Mouse (Mus musculus) CH12.LX (cell line): ENCODE results near the gene Zfp78. TPM values are rescaled to one million over a fixed set of nuclear protein-coding genes. Genes with fewer than 3 reads are reported as not detected.

Source experiments
- DNase-seq: peaks from one replicate; pipeline ENCODE4 v3.0.0-alpha.2; 2013; ENCODE audit errors: extremely low read depth
- H3K27ac ChIP-seq: 2 replicates; pipeline ENCODE4 v1.5.1; 2012; ENCODE audit warnings: low read depth, mild to moderate bottlenecking, control low read depth, moderate library complexity; ENCODE audit not compliant: insufficient read depth
- H3K27me3 ChIP-seq: replicated peaks from 2 replicates; pipeline ENCODE3; 2012; ENCODE audit warnings: inconsistent platforms
- H3K36me3 ChIP-seq, 2 experiments: replicated peaks in 1 of 2; 2 replicates each; pipeline versions ENCODE3 to v1.6.1; 2012; ENCODE audit warnings: inconsistent platforms in 1 of 2, low read length in 1 of 2, mild to moderate bottlenecking in 1 of 2, mixed read lengths in 1 of 2, moderate library complexity in 1 of 2; ENCODE audit not compliant: control insufficient read depth in 1 of 2, insufficient read depth in 1 of 2
- H3K4me1 ChIP-seq, 2 experiments: 2 replicates each; pipeline ENCODE4 v1.6.1; 2012; ENCODE audit warnings: inconsistent platforms in 1 of 2, moderate library complexity in 1 of 2; ENCODE audit not compliant: insufficient read depth in 2 of 2, control insufficient read depth in 1 of 2
- H3K4me2 ChIP-seq: 2 replicates; pipeline ENCODE4 v1.6.1; 2012; ENCODE audit warnings: low read depth, mild to moderate bottlenecking, control low read depth; ENCODE audit not compliant: poor library complexity, insufficient read depth, severe bottlenecking
- H3K4me3 ChIP-seq, 3 experiments: fragments of 150-350 bp in 1 of 3; sonication (generic) in 1 of 3; replicated peaks in 1 of 3; 2 replicates each; pipeline versions ENCODE3 to v1.5.1; 2011 to 2012; ENCODE audit warnings: low read depth in 2 of 3, low read length in 2 of 3, mild to moderate bottlenecking in 2 of 3, moderate library complexity in 2 of 3, control low read depth in 1 of 3, improper control_type of control experiment in 1 of 3, inconsistent platforms in 1 of 3, mixed read lengths in 1 of 3; ENCODE audit not compliant: poor library complexity in 1 of 3
- H3K79me2 ChIP-seq: replicated peaks from 2 replicates; pipeline ENCODE4 v1.6.1; 2012; ENCODE audit warnings: mild to moderate bottlenecking, moderate library complexity; ENCODE audit not compliant: control insufficient read depth, poor library complexity, insufficient read depth, severe bottlenecking; ENCODE audit errors: extremely low read depth
- H3K9ac ChIP-seq: 2 replicates; pipeline ENCODE4 v1.6.1; 2012; ENCODE audit warnings: low read depth, mild to moderate bottlenecking, control low read depth, moderate library complexity; ENCODE audit not compliant: insufficient read depth
- H3K9me3 ChIP-seq: replicated peaks from 2 replicates; pipeline ENCODE3; 2012; ENCODE audit warnings: low read length, inconsistent platforms, mixed read lengths
- CHD1 ChIP-seq: IDR thresholded peaks from 2 replicates; pipeline ENCODE4 v1.6.1; 2012; ENCODE audit warnings: low read depth, low read length, improper control_type of control experiment, inconsistent platforms
- CHD2 ChIP-seq: IDR thresholded peaks from 2 replicates; pipeline ENCODE4 v1.6.1; 2011; ENCODE audit warnings: low read length, improper control_type of control experiment
- E2F4 ChIP-seq: IDR thresholded peaks from 2 replicates; pipeline ENCODE4 v1.6.1; 2011; ENCODE audit warnings: low read depth, low read length, improper control_type of control experiment; ENCODE audit not compliant: insufficient replicate concordance
- ELF1 ChIP-seq: IDR thresholded peaks from 2 replicates; pipeline ENCODE4 v1.6.1; 2014; ENCODE audit warnings: low read depth, mild to moderate bottlenecking, inconsistent platforms, low read length, improper control_type of control experiment
- EP300 ChIP-seq: IDR thresholded peaks from 2 replicates; pipeline ENCODE4 v1.6.1; 2011; ENCODE audit warnings: low read length, improper control_type of control experiment
- GABPA ChIP-seq: IDR thresholded peaks from 2 replicates; pipeline ENCODE4 v1.6.1; 2012; ENCODE audit warnings: low read depth, low read length, improper control_type of control experiment, inconsistent platforms; ENCODE audit not compliant: insufficient replicate concordance
- HCFC1 ChIP-seq: IDR thresholded peaks from 2 replicates; pipeline ENCODE4 v1.6.1; 2012; ENCODE audit warnings: low read depth, mild to moderate bottlenecking, inconsistent platforms, low read length, improper control_type of control experiment
- IRF4 ChIP-seq: IDR thresholded peaks from 2 replicates; pipeline ENCODE4 v1.6.1; 2014; ENCODE audit warnings: low read depth, mild to moderate bottlenecking, inconsistent platforms, low read length, improper control_type of control experiment
- JUN ChIP-seq: IDR thresholded peaks from 2 replicates; pipeline ENCODE4 v1.6.1; 2011; ENCODE audit warnings: low read depth, mild to moderate bottlenecking, low read length, improper control_type of control experiment, moderate library complexity; ENCODE audit not compliant: insufficient read depth
- JUND ChIP-seq: conservative IDR thresholded peaks from 2 replicates; pipeline ENCODE4 v1.6.1; 2011; ENCODE audit warnings: low read depth, low read length, improper control_type of control experiment
- KAT2A ChIP-seq: IDR thresholded peaks from 2 replicates; pipeline ENCODE4 v1.6.1; 2012; ENCODE audit warnings: low read length, improper control_type of control experiment, inconsistent platforms; ENCODE audit not compliant: insufficient replicate concordance
- MAX ChIP-seq: IDR thresholded peaks from 2 replicates; pipeline ENCODE4 v1.6.1; 2011; ENCODE audit warnings: low read length, improper control_type of control experiment
- MAZ ChIP-seq: IDR thresholded peaks from 2 replicates; pipeline ENCODE4 v1.6.1; 2012; ENCODE audit warnings: low read depth, mild to moderate bottlenecking, inconsistent platforms, low read length, improper control_type of control experiment, moderate library complexity
- MXI1 ChIP-seq: IDR thresholded peaks from 2 replicates; pipeline ENCODE4 v1.6.1; 2011; ENCODE audit warnings: mild to moderate bottlenecking, low read depth, low read length, improper control_type of control experiment
- MYC ChIP-seq: IDR thresholded peaks from 2 replicates; pipeline ENCODE4 v1.6.1; 2011; ENCODE audit warnings: low read depth, mild to moderate bottlenecking, improper control_type of control experiment, low read length
- NELFE ChIP-seq: IDR thresholded peaks from 2 replicates; pipeline ENCODE4 v1.6.1; 2011; ENCODE audit warnings: low read depth, low read length, improper control_type of control experiment
- NRF1 ChIP-seq: IDR thresholded peaks from 2 replicates; pipeline ENCODE4 v1.6.1; 2014; ENCODE audit warnings: low read depth, mild to moderate bottlenecking, inconsistent platforms, low read length, improper control_type of control experiment, moderate library complexity
- PAX5 ChIP-seq: IDR thresholded peaks from 2 replicates; pipeline ENCODE4 v1.6.1; 2012; ENCODE audit warnings: low read length, inconsistent platforms, mixed read lengths
- POLR2A ChIP-seq: IDR thresholded peaks from 2 replicates; pipeline ENCODE4 v1.6.1; 2011; ENCODE audit warnings: low read depth, mild to moderate bottlenecking, improper control_type of control experiment, low read length
- RCOR1 ChIP-seq: conservative IDR thresholded peaks from 2 replicates; pipeline ENCODE4 v1.6.1; 2012; ENCODE audit warnings: low read depth, mild to moderate bottlenecking, inconsistent platforms, low read length, improper control_type of control experiment
- SIN3A ChIP-seq: IDR thresholded peaks from 2 replicates; pipeline ENCODE4 v1.6.1; 2012; ENCODE audit warnings: low read length, improper control_type of control experiment, inconsistent platforms
- SMC3 ChIP-seq: IDR thresholded peaks from 2 replicates; pipeline ENCODE4 v1.6.1; 2011; ENCODE audit warnings: low read depth, low read length, improper control_type of control experiment
- TCF12 ChIP-seq: IDR thresholded peaks from 2 replicates; pipeline ENCODE4 v1.6.1; 2014; ENCODE audit warnings: low read depth, mild to moderate bottlenecking, inconsistent platforms, low read length, improper control_type of control experiment
- UBTF ChIP-seq: IDR thresholded peaks from 2 replicates; pipeline ENCODE4 v1.6.1; 2012; ENCODE audit warnings: low read depth, mild to moderate bottlenecking, inconsistent platforms, low read length, improper control_type of control experiment, moderate library complexity
- USF1 ChIP-seq: IDR thresholded peaks from 2 replicates; pipeline ENCODE4 v1.6.1; 2014; ENCODE audit warnings: low read depth, mild to moderate bottlenecking, inconsistent platforms, low read length, improper control_type of control experiment
- ZC3H11A ChIP-seq: IDR thresholded peaks from 2 replicates; pipeline ENCODE4 v1.6.1; 2012; ENCODE audit warnings: low read depth, mild to moderate bottlenecking, inconsistent platforms, low read length, improper control_type of control experiment
- ZMIZ1 ChIP-seq: IDR thresholded peaks from 2 replicates; pipeline ENCODE4 v1.6.1; 2012; ENCODE audit warnings: low read depth, mild to moderate bottlenecking, inconsistent platforms, low read length, improper control_type of control experiment
- ZNF384 ChIP-seq: IDR thresholded peaks from 2 replicates; pipeline ENCODE4 v1.6.1; 2012; ENCODE audit warnings: low read depth, low read length, improper control_type of control experiment, inconsistent platforms
- dilution Hi-C: fragments of 300-500 bp; cut with MboI; formaldehyde crosslinking; loops from 2 replicates; pipeline ENCODE4 v1.14.3; 2020; ENCODE audit warnings: low sequenced_read_pairs; ENCODE audit not compliant: extremely low pct_unique_long_range_greater_than_20kb, extremely low pct_ligation_motif_present
- in situ Hi-C: fragments of 300-500 bp; cut with MboI; formaldehyde crosslinking; loops from 3 replicates; pipeline ENCODE4 v1.14.3; 2019; ENCODE audit warnings: low sequenced_read_pairs, low pct_ligation_motif_present, low pct_unique_long_range_greater_than_20kb, mixed read lengths
- polyA plus RNA-seq: library from polyadenylated mRNA; unstranded; fragments of >175 nt; gene quantifications from 2 replicates; pipeline ENCODE4 v1.2.1, GENCODE M21; 2012; ENCODE audit warnings: low read depth; ENCODE audit not compliant: insufficient read length
- total RNA-seq, 2 experiments: library from RNA; depleted of rRNA; stranded (reverse); fragments of 300-350 nt in 1 of 2; fragments of >200 nt in 1 of 2; gene quantifications; 2 replicates each; pipeline ENCODE4 v1.2.3; 2012 to 2014

Gene Zfp78
- total and polyA plus RNA-seq, 3 experiments = not detected

DNA sequence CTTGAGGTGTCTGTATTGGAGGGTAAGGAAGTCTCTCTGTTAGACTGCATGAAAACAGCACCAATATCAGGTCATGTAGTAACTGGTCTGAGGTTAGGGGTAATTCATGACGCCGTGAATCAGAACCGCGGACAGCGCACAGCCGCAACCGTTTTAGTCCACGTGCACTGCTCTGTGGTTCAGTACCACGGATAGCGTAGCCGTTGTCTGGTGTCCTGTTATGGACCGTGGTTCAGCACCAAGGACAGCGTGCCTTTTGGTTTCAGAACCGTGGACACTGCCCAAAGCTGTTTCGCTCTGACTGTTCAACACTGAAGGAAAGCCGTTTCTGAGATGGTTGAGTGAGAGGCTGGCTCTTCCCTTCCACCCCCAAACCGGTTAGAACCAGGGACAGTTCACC is 47.0 kb downstream of the Zfp78 start, which contains the start of gene Gm20715 (continued):
- TF ChIP-seq IRF4 (peak; percentile 92), RCOR1 (no peak), PAX5 (no peak), MYC (no peak), USF1 (no peak), MAX (peak; percentile 95), CHD2 (no peak), HCFC1 (no peak), KAT2A (no peak), JUND (no peak; the same call in 1 of the 2 replicates)

DNA sequence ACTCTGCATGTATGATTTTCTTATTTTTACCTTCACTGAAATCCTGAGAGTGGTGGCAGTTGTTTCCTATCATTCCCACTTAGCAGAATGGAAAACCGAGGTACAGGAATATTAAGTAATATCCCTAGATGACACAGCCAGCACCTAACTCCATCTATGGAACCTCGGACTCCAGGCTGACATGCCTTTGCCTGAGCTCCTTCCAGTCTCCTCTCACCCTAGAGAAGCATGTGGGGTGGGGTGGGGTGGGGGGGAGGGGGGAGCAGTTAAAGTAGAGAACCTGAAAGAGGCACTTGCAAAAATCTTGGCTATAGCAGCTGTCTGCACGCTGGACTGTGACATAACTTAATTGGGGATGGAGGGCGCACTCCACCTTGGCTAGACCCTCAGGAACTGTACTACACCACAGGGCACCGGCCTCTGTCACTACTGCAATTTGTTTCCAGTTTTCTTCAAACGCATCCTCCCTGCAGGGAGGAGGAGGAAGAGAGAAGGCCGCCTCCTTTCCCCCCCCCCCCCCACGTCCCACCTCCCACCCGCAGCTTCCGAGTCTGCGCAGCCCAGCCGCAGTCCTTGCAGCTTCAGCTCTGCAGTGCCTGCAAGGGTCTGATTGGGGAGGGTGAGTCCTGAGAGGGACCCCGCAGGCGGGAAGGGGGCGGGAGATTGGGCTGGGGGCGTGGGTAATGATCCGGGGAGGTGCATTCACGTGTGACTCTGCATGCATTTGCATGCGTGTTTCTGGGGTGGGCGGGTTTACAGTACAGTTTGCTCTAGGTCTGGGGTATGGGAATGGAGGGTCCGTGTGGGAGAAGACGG is 51.8 kb downstream of the Zfp78 start:
- dilution Hi-C loops = no loop called here

DNA sequence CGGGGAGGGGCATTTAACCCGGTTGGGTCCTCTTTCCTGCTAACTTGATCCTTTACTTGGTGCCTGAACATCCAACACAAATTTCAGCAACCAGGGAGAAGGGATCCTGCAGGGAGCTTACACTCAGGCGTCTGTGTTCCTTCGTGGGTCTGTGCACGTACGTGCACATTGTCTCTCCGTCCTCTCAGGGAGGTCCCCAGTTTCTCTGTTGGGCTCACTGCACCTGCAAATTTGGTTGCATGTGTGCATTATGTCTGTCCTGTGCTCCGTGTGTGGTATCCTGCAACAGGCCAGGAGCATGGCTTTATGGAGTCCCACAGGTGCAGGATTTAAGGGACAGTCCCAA is 52.3 kb downstream of the Zfp78 start:
- no peaks in the 10 kb centered on the region for H3K36me3 ChIP-seq
- TF ChIP-seq MAX = no peak
- no peak for TF ChIP-seq MXI1
- no peak for TF ChIP-seq GABPA
- no peak for TF ChIP-seq E2F4
- TF ChIP-seq ZMIZ1 = no peak
- no peak for TF ChIP-seq UBTF
- no peak for TF ChIP-seq NRF1
- TF ChIP-seq JUN = no peak
- no peak for TF ChIP-seq EP300
- no peak for TF ChIP-seq SMC3
- no peak for TF ChIP-seq POLR2A
- TF ChIP-seq TCF12 = no peak
- TF ChIP-seq IRF4 = no peak
- TF ChIP-seq ZC3H11A = no peak
- no peak for TF ChIP-seq HCFC1
- TF ChIP-seq, all 38 proteins: peak for 0
- Histone ChIP-seq H3K9ac (no peak overlapping the region), H3K4me2 (no peak overlapping the region), H3K4me1 (no peaks in the 10 kb centered on the region), H3K4me3 (no peak overlapping the region), H3K9me3 (peaks cover 11% of the 10 kb centered on the region), H3K27ac (no peak overlapping the region), H3K27me3 (no peaks in the 10 kb centered on the region), H3K79me2 (no peaks in the 10 kb centered on the region)
- dilution Hi-C loops (no loop called here), in situ Hi-C loops (no loop called here)
- DNase-seq = no peak

More for the DNA sequence above, 51.8 kb downstream of the Zfp78 start:
- Histone ChIP-seq H3K27ac (no peak overlapping the region), H3K4me2 (no peak overlapping the region), H3K79me2 (no peaks in the 10 kb centered on the region), H3K4me1 (no peaks in the 10 kb centered on the region), H3K9me3 (peaks cover 15% of the 10 kb centered on the region), H3K27me3 (no peaks in the 10 kb centered on the region), H3K9ac (no peak overlapping the region), H3K4me3 (no peak overlapping the region), H3K36me3 (no peaks in the 10 kb centered on the region)
- TF ChIP-seq HCFC1 = no peak
- no peak for TF ChIP-seq CHD1
- TF ChIP-seq TCF12 = no peak
- no peak for TF ChIP-seq POLR2A
- no peak for TF ChIP-seq SMC3
- TF ChIP-seq SIN3A = no peak
- TF ChIP-seq MAZ = no peak
- TF ChIP-seq MXI1 = no peak
- TF ChIP-seq GABPA = no peak
- TF ChIP-seq JUND = no peak
- no peak for TF ChIP-seq ZNF384
- TF ChIP-seq NRF1 = no peak
- no peak for TF ChIP-seq NELFE
- TF ChIP-seq IRF4 = no peak
- no peak for TF ChIP-seq ELF1
- in situ Hi-C loops = no loop called here
- no peak for DNase-seq
